In the genomic region with DNA sequence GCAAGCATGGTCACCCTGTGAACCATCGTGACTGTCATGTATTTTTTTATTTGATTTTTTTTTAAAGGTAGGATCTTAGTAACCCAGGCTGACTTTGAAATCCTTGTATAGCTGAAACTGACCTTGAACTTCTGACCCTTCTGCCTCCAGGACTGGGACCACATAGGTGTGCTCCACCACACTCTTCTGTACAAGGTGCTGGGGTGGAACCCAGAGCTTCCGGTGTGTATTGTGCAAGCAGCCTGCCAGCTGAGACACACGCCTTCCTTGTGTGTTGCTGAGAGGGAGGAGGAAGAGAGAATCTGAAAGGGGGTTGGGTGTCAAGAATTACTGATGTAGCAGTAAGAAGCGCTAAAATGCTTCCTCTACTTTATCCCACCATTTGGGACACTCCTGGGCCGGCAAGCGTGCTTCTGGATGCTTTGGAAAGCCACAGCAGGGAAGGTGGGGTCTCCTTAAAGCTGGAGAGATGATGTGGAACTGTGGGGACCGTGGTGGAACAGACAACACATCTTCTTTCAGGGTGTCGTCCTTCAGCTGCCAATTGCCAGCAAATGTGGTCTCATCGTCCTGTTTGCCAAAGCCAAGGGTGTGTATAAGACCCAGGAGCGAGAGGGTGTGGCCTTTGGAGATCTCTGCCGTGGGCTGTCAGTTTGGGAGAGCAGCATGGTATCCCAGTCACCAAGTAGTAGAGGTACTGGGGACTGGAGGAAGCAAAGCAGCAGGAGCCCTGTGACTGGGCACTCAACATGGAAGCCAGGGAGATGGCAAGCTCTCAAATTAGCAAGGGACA, we compare ENCODE assay signal across 13 mouse cellular contexts. TPM values are rescaled to one million over a fixed set of nuclear protein-coding genes. Genes with fewer than 3 reads are reported as not detected.
A peak's percentile ranks its signal among the peaks of the same experiment; 100 is the strongest.
DNase-seq lines count a peak whose midpoint lies in the region; ATAC-seq and TF ChIP-seq lines count a peak whose summit lies in the region.
"Had no signal": no experiment of that assay in that cellular context is flagged by ENCODE, and none has a peak within 500 bp of the region (broad histone marks: within the 10 kb centered on the region; RNA-seq: fewer than 3 reads in every experiment).

No protein-coding gene starts in this region.

- no peak for TF ChIP-seq RAD21 in MEL (IDR thresholded peaks at IDR 0.05; ENCODE audit: low read depth, low read length)

- ATAC-seq in midbrain, embryonic 11.5 days (ENCODE audit: low FRiP score) = peak; percentile 1; the same call in 1 of the 2 replicates
- ATAC-seq in midbrain, postnatal 0 days (ENCODE audit: low FRiP score) = no peak
- ATAC-seq in megakaryocyte, adult 5-6 weeks (ENCODE audit: poor library complexity, severe bottlenecking) = peak; percentile 78

- no peak overlapping the region for H3K9ac ChIP-seq in midbrain, embryonic 11.5 days (ENCODE audit: low read length)
- H3K9ac ChIP-seq in midbrain, postnatal 0 days (replicated peaks; ENCODE audit: low read length, poor library complexity, severe bottlenecking) = no peak overlapping the region
- no peak overlapping the region for H3K9ac ChIP-seq in MEL (ENCODE audit: control insufficient read depth, low read depth, low read length, poor library complexity, severe bottlenecking)
- H3K9ac ChIP-seq: embryonic facial prominence, embryonic 15.5 days; limb, embryonic 13.5 days had no signal

- 66% methylated on average over 11 of the region's 11 CpGs for WGBS in midbrain, embryonic 11.5 days
- 69% methylated on average over 11 of the region's 11 CpGs for WGBS in midbrain, postnatal 0 days

- H3K27me3 ChIP-seq in midbrain, embryonic 11.5 days (ENCODE audit: control insufficient read depth, insufficient read depth, low read length) = no peaks in the 10 kb centered on the region
- peaks cover 4% of the 10 kb centered on the region; the same call in 1 of the 2 replicates for H3K27me3 ChIP-seq in midbrain, postnatal 0 days (ENCODE audit: insufficient read depth, low read length)
- H3K27me3 ChIP-seq in MEL (ENCODE audit: control insufficient read depth in 1 of 2, insufficient read depth in 2 of 2, low read length in 2 of 2) = no peaks in the 10 kb centered on the region

- no peak overlapping the region for H3K27ac ChIP-seq in midbrain, embryonic 11.5 days (ENCODE audit: low read depth, low read length)
- H3K27ac ChIP-seq in midbrain, postnatal 0 days (ENCODE audit: low read depth, low read length) = no peak overlapping the region
- H3K27ac ChIP-seq in MEL (ENCODE audit: control insufficient read depth, low read depth, low read length) = no peak overlapping the region
- H3K27ac ChIP-seq: embryonic facial prominence, embryonic 15.5 days; left cerebral cortex, adult 2 months; limb, embryonic 13.5 days; macrophage had no signal

- peak; percentile 85 for DNase-seq in heart, adult 11 months
- no peak for DNase-seq in heart, postnatal 36 days
- DNase-seq in midbrain, embryonic 11.5 days (ENCODE audit: low spot score, missing footprints) = no peak
- DNase-seq in midbrain, postnatal 0 days (ENCODE audit: low spot score) = no peak
- peak; percentile 25 for DNase-seq in MEL (ENCODE audit: low read depth, low spot score)
- DNase-seq in layer of hippocampus, adult 11-12 months (ENCODE audit: low spot score) = no peak
- DNase-seq in left cerebral cortex, adult 18-20 months (ENCODE audit: low spot score in 2 of 2) = no peak

- no peak for TF ChIP-seq EP300 in MEL (IDR thresholded peaks at IDR 0.05; ENCODE audit: low read depth in 1 of 2, low read length in 2 of 2)

- no peak for TF ChIP-seq CTCF in midbrain, postnatal 0 days (IDR thresholded peaks at IDR 0.05)
- no peak for TF ChIP-seq CTCF in MEL (IDR thresholded peaks at IDR 0.05 in 2 of 3, conservative IDR thresholded peaks at IDR 0.05 in 1 of 3; ENCODE audit: control insufficient read depth in 1 of 3, insufficient read depth in 1 of 3, low read depth in 2 of 3, low read length in 3 of 3, poor library complexity in 1 of 3, severe bottlenecking in 1 of 3)

- H3K36me3 ChIP-seq in midbrain, embryonic 11.5 days (ENCODE audit: control insufficient read depth, insufficient read depth, low read length) = no peaks in the 10 kb centered on the region
- H3K36me3 ChIP-seq in midbrain, postnatal 0 days (ENCODE audit: insufficient read depth, low read length) = no peaks in the 10 kb centered on the region
- 0 out of 4 replicates have a peak, but pooled peaks cover 0 to 2% of the 10 kb centered on the region in 2 experiments for H3K36me3 ChIP-seq in MEL (ENCODE audit: control insufficient read depth in 1 of 2, insufficient read depth in 2 of 2, low read length in 2 of 2)
- H3K36me3 ChIP-seq: embryonic facial prominence, embryonic 15.5 days; limb, embryonic 13.5 days had no signal

- intact Hi-C loops in heart, postnatal 36 days (cut with DNase I) = loop anchor here (1.0 to 5.0 kb wide), 5 partner anchors 45 to 302 kb away; no protein-coding TSS in a partner anchor

- H3K4me2 ChIP-seq in midbrain, embryonic 11.5 days = no peak overlapping the region
- no peak overlapping the region for H3K4me2 ChIP-seq in midbrain, postnatal 0 days (ENCODE audit: low read depth, low read length, poor library complexity, severe bottlenecking)
- H3K4me2 ChIP-seq: embryonic facial prominence, embryonic 15.5 days had no signal

- no peak for TF ChIP-seq POLR2A in MEL (IDR thresholded peaks at IDR 0.05; ENCODE audit: control insufficient read depth in 1 of 2, insufficient read depth in 1 of 2, low read depth in 1 of 2, low read length in 2 of 2, poor library complexity in 1 of 2)

- no peaks in the 10 kb centered on the region for H3K9me3 ChIP-seq in midbrain, embryonic 11.5 days (ENCODE audit: control insufficient read depth, low read length)
- H3K9me3 ChIP-seq in midbrain, postnatal 0 days (ENCODE audit: low read length) = no peaks in the 10 kb centered on the region
- H3K9me3 ChIP-seq in MEL (replicated peaks; ENCODE audit: insufficient read depth, low read length) = no peaks in the 10 kb centered on the region
- H3K9me3 ChIP-seq: embryonic facial prominence, embryonic 15.5 days; limb, embryonic 13.5 days had no signal

- H3K79me2 ChIP-seq in MEL (ENCODE audit: control insufficient read depth, insufficient read depth, low read length, poor library complexity) = no peaks in the 10 kb centered on the region

- H3K4me3 ChIP-seq in midbrain, embryonic 11.5 days (ENCODE audit: low read depth, low read length) = no peak overlapping the region
- no peak overlapping the region for H3K4me3 ChIP-seq in midbrain, postnatal 0 days (ENCODE audit: low read depth, low read length)
- H3K4me3 ChIP-seq in MEL (ENCODE audit: control insufficient read depth in 1 of 2, insufficient read depth in 1 of 2, low read depth in 2 of 2, low read length in 2 of 2) = no peak overlapping the region
- H3K4me3 ChIP-seq: embryonic facial prominence, embryonic 15.5 days; left cerebral cortex, adult 2 months; limb, embryonic 13.5 days had no signal

- peaks cover 11% of the 10 kb centered on the region for H3K4me1 ChIP-seq in midbrain, embryonic 11.5 days (ENCODE audit: control insufficient read depth, insufficient read depth, low read length)
- H3K4me1 ChIP-seq in midbrain, postnatal 0 days (ENCODE audit: insufficient read depth, low read length) = peaks cover 6% of the 10 kb centered on the region; the same call in 1 of the 2 replicates
- H3K4me1 ChIP-seq in MEL (ENCODE audit: control insufficient read depth in 1 of 2, insufficient read depth in 2 of 2, low read length in 2 of 2) = peaks cover 0 to 7% of the 10 kb centered on the region in 2 experiments; a peak in 1 of 4 replicates
- H3K4me1 ChIP-seq: embryonic facial prominence, embryonic 15.5 days had no signal

TF ChIP-seq in MEL, 35 proteins besides CTCF, POLR2A, EP300 and RAD21:
- no peak for TF ChIP-seq TAL1 (IDR thresholded peaks at IDR 0.05; ENCODE audit: low read length)
- TF ChIP-seq HCFC1 (IDR thresholded peaks at IDR 0.05; ENCODE audit: low read depth, low read length) = no peak
- TF ChIP-seq GABPA (IDR thresholded peaks at IDR 0.05; ENCODE audit: low read depth, low read length) = no peak
- TF ChIP-seq TCF12 (IDR thresholded peaks at IDR 0.05; ENCODE audit: low read depth, low read length) = no peak
TF ChIP-seq in MEL: peak in this region for 0.

RNA-seq across cellular contexts. Expression of a gene that starts 47.5 kb away (rescaled TPM):
- 10 to 100 TPM; 49.0 to 57.1 TPM for total RNA-seq in heart, postnatal 36 days (2021)
- polyA plus RNA-seq in midbrain, embryonic 11.5 days (2014; fragmentation: Nextera tagmentation; extraction: Ambion mirVana) = 3.5 and 4.3 TPM in 2 replicates
- total RNA-seq in midbrain, postnatal 0 days (2014; rRNA removed) = 44.3 and 46.4 TPM in 2 replicates
- 23.8 and 28.2 TPM in 2 replicates for polyA plus RNA-seq in midbrain, postnatal 0 days (2015; fragmentation: Nextera tagmentation; extraction: Ambion mirVana)
- 69.1 and 70.2 TPM in 2 replicates for total RNA-seq in MEL (2012; rRNA removed)
- polyA plus RNA-seq in MEL (2012; ENCODE audit: insufficient read depth in 1 of 2, insufficient read length in 2 of 2, low read depth in 1 of 2, low replicate concordance in 2 of 2, missing spikeins in 1 of 2) = 10 to 100 TPM in 1 of 2 experiments, not detected in 1; 76.1 TPM
- 12.0 and 13.0 TPM in 2 replicates for total RNA-seq in megakaryocyte, adult 5-6 weeks (2015)
- 23.1 and 29.0 TPM in 2 replicates for total RNA-seq in megakaryocyte, adult 5-6 weeks (2017)
- total RNA-seq in left cerebral cortex, adult 18-20 months (2021) = 1 to 10 TPM; 9.8 to 10.0 TPM

RNA-seq across cellular contexts. Expression of a gene that starts 55.4 kb away (rescaled TPM):
- under 1 TPM in 1 of 2 experiments, not detected in 1; 0.42 TPM for total RNA-seq in heart, postnatal 36 days (2021)
- polyA plus RNA-seq in midbrain, embryonic 11.5 days (2014; fragmentation: Nextera tagmentation; extraction: Ambion mirVana) = 0.23 TPM in 1 of 2 replicates, not detected in the other
- 0.14 and 0.22 TPM in 2 replicates for total RNA-seq in midbrain, postnatal 0 days (2014; rRNA removed)
- polyA plus RNA-seq in midbrain, postnatal 0 days (2015; fragmentation: Nextera tagmentation; extraction: Ambion mirVana) = 0.98 and 1.2 TPM in 2 replicates
- 1.0 and 1.4 TPM in 2 replicates for total RNA-seq in MEL (2012; rRNA removed)
- under 1 TPM in 1 of 2 experiments, not detected in 1; 0.10 TPM for polyA plus RNA-seq in MEL (2012; ENCODE audit: insufficient read depth in 1 of 2, insufficient read length in 2 of 2, low read depth in 1 of 2, low replicate concordance in 2 of 2, missing spikeins in 1 of 2)
- total RNA-seq in megakaryocyte, adult 5-6 weeks (2015) = 0.13 TPM in 1 of 2 replicates, not detected in the other
- total RNA-seq in megakaryocyte, adult 5-6 weeks (2017) = not detected in 2 replicates
- 1 to 10 TPM; 4.2 to 4.7 TPM for total RNA-seq in left cerebral cortex, adult 18-20 months (2021)
- total RNA-seq: common myeloid progenitor, adult 5-6 weeks had no signal
- polyA plus RNA-seq: limb, embryonic 13.5 days; macrophage had no signal

Comparison
In these comparisons a context has a peak if more than half of its experiments do, and no peak if none do; other contexts are left out.
1. DNase-seq: peak in heart, adult 11 months (single experiment) and MEL (single experiment); none in heart, postnatal 36 days (0 of 2), midbrain, embryonic 11.5 days (single experiment), midbrain, postnatal 0 days (single experiment), layer of hippocampus, adult 11-12 months (single experiment) and left cerebral cortex, adult 18-20 months (0 of 2).